Mouse (Mus musculus): ENCODE data around the gene Zfp810. TPM values are rescaled to one million over a fixed set of nuclear protein-coding genes. Genes with fewer than 3 reads are reported as not detected.

Gene Zfp810
- polyA plus RNA-seq (2012; rRNA removed), result 36.4 and 37.1 TPM in 2 replicates

DNA sequence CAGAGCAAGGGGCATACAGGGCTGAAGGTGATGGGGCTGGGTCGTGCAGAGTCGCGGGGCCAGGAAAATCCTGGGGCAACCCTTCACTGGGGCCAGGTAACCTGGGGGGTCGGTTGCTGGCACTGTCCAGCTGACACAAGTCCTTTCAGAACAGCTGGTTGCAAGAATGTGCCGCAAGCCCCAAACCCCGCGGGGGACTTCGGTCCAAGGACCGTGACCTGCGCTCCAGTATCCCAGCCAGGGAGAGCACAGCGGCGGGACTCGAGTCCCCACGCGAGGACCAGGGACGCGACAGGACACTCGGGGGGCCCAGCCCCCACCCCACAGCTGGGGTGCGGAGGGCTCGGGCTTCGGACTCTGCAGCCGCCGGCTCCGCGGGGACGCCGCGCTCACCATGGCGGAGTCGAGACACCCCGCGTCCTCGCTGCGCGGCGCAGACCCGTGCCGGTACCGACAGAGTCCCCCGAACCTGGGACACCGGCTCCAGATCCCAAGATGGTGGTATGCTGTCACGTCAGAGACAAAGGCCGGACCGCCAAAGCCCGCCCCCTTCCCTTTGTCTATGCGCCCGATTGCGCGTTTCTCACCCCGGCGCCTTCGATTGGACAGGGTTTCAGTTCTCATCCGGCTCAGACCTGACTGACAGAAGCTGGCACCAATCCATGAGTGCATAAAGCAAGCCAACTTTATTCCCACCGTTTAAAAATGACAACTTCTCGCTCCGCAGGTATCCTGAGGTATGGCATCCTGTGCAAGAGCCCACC, at the start of gene Zfp810:
Gene Zfp810, minus strand, starts transcription at position 493 of the 764 bp plus-strand sequence.
- peak; percentile 62 for TF ChIP-seq POLR2A (IDR thresholded peaks at IDR 0.05; ENCODE audit: borderline replicate concordance, extremely low read depth, insufficient read depth, insufficient read length, poor library complexity, severe bottlenecking)
- no peak for TF ChIP-seq CTCF (IDR thresholded peaks at IDR 0.05; ENCODE audit: borderline replicate concordance, extremely low read depth, insufficient read depth, insufficient read length)
- DNase-seq (ENCODE audit: low read depth), result peak; percentile 99

- DNase-seq (ENCODE audit: low read depth), result peak; percentile 78
- TF ChIP-seq CTCF (IDR thresholded peaks at IDR 0.05; ENCODE audit: borderline replicate concordance, extremely low read depth, insufficient read depth, insufficient read length), result no peak
- no peak for TF ChIP-seq POLR2A (IDR thresholded peaks at IDR 0.05; ENCODE audit: borderline replicate concordance, extremely low read depth, insufficient read depth, insufficient read length, poor library complexity, severe bottlenecking)
Observed at GRCm38 (mm10) chr9:22355919-22356318, 48.5 kb upstream of the Zfp810 start.

DNA sequence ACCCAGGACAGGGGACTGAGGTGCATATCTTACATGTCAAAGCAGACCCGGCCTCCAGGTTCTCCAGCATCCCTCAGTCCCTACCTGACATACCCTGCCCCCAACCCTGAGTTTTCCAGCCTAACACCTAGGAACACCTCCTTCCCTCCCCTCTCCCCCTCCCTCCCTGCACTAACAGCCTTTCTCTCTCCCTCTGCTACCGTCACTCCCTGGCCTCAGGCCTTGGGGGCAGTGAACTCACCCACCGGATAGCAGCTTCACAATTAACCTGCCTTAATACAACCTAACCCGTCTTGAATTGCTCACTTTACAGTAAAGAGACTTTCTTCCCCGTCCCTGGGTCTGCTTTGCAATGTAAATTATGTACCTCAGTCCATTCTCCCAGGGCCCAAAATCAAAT, 46.5 kb upstream of the Zfp810 start:
- TF ChIP-seq POLR2A (IDR thresholded peaks at IDR 0.05; ENCODE audit: borderline replicate concordance, extremely low read depth, insufficient read depth, insufficient read length, poor library complexity, severe bottlenecking), result no peak
- no peak for TF ChIP-seq CTCF (IDR thresholded peaks at IDR 0.05; ENCODE audit: borderline replicate concordance, extremely low read depth, insufficient read depth, insufficient read length)
- no peak for DNase-seq (ENCODE audit: low read depth)

GRCm38 (mm10) chr9:22353465-22353864, 46.0 kb upstream of the Zfp810 start:
- no peak for TF ChIP-seq POLR2A (IDR thresholded peaks at IDR 0.05; ENCODE audit: borderline replicate concordance, extremely low read depth, insufficient read depth, insufficient read length, poor library complexity, severe bottlenecking)
- TF ChIP-seq CTCF (IDR thresholded peaks at IDR 0.05; ENCODE audit: borderline replicate concordance, extremely low read depth, insufficient read depth, insufficient read length), result no peak
- no peak for DNase-seq (ENCODE audit: low read depth)

DNA sequence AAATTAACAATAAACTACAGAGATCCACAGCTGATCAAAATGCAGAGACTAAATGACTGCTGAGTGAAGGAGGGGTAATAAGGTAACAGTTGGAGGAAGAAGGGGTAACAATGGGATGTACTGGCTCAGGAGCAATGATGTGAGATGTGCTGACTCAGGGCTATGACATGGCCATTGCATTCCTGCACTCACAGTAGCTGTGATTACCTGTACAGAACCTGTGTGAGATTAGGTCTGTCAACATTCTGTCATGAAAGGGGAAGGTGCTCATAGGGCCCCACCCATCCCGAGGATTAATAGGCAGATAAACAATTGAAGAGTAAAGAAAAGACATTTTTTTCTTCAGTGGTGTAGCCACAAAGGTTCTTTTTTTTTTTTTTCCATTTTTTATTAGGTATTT, 32.9 kb upstream of the Zfp810 start:
- TF ChIP-seq POLR2A (IDR thresholded peaks at IDR 0.05; ENCODE audit: borderline replicate concordance, extremely low read depth, insufficient read depth, insufficient read length, poor library complexity, severe bottlenecking) (no peak), CTCF (IDR thresholded peaks at IDR 0.05; ENCODE audit: borderline replicate concordance, extremely low read depth, insufficient read depth, insufficient read length) (no peak)
- DNase-seq (ENCODE audit: low read depth), result no peak

DNA sequence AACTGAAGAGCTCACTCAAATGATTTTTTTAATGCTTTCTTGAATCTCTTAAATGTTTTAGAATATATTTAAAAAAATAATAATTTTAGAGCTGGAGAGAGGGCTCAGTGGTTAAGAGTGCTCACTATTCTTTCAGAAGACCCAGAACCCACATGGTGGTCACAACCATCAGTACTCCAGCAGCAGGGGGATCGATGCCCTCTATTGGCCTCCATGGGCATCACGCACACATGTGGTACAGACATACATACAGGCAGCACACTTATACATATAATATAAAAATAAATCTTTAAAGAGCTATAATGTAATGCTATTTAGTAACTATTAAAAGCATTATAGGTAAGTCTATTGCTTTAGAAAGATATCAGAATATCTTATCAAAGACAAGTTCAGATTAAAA, 29.8 kb upstream of the Zfp810 start:
- TF ChIP-seq CTCF (IDR thresholded peaks at IDR 0.05; ENCODE audit: borderline replicate concordance, extremely low read depth, insufficient read depth, insufficient read length), result no peak
- no peak for TF ChIP-seq POLR2A (IDR thresholded peaks at IDR 0.05; ENCODE audit: borderline replicate concordance, extremely low read depth, insufficient read depth, insufficient read length, poor library complexity, severe bottlenecking)

GRCm38 (mm10) chr9:22327475-22328387, 20.3 kb upstream of the Zfp810 start:
- peak; percentile 93 for TF ChIP-seq CTCF (IDR thresholded peaks at IDR 0.05; ENCODE audit: borderline replicate concordance, extremely low read depth, insufficient read depth, insufficient read length)
- TF ChIP-seq POLR2A (IDR thresholded peaks at IDR 0.05; ENCODE audit: borderline replicate concordance, extremely low read depth, insufficient read depth, insufficient read length, poor library complexity, severe bottlenecking), result no peak
- DNase-seq (ENCODE audit: low read depth), result peak; percentile 92

More for the DNA sequence above, 29.8 kb upstream of the Zfp810 start:
- no peak for DNase-seq (ENCODE audit: low read depth)

GRCm38 (mm10) chr9:22327099-22327474, 19.6 kb upstream of the Zfp810 start:
- no peak for DNase-seq (ENCODE audit: low read depth)
- no peak for TF ChIP-seq CTCF (IDR thresholded peaks at IDR 0.05; ENCODE audit: borderline replicate concordance, extremely low read depth, insufficient read depth, insufficient read length)
- no peak for TF ChIP-seq POLR2A (IDR thresholded peaks at IDR 0.05; ENCODE audit: borderline replicate concordance, extremely low read depth, insufficient read depth, insufficient read length, poor library complexity, severe bottlenecking)

GRCm38 (mm10) chr9:22324579-22324978, 17.1 kb upstream of the Zfp810 start:
- no peak for DNase-seq (ENCODE audit: low read depth)
- TF ChIP-seq POLR2A (IDR thresholded peaks at IDR 0.05; ENCODE audit: borderline replicate concordance, extremely low read depth, insufficient read depth, insufficient read length, poor library complexity, severe bottlenecking), result no peak
- TF ChIP-seq CTCF (IDR thresholded peaks at IDR 0.05; ENCODE audit: borderline replicate concordance, extremely low read depth, insufficient read depth, insufficient read length), result no peak

DNA sequence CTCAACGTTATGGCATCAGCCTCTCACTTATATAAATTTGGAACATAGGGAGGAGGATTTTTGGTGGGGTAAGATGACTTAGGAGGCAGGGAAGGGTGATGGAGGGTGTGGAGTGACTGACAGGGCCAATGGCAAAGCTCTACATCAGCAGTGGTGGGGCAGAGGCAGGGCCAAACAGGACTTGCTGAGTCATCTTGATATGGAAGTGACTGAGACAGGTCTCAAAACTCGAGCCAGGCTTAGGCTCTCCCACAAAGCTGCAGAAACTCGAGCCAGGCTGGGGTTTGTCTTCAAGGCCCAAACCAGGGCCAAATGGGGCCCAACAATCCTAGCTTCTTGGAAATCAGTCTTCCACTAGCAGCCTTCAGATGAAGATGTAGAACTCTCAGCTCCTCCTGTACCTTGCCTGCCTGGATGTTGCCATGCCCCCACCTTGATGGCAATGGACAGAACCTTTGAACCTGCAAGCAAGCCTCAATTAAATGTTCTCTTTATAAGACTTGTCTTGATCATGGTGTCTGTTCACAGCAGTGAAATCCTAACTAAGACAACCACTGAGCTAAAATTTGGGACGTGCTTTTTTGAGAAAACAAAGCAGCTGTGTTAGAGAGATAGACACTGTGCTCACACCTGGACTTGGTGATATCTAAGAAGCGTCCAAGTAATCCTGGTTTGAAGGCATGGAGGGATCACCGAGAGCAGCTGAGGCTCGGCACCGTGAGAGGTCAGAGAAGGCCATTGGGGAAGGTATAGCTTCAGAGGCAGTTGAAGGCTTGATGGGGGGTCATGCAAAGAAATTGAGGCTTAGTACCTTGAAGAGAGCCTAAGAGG, 15.1 kb upstream of the Zfp810 start:
- no peak for TF ChIP-seq POLR2A (IDR thresholded peaks at IDR 0.05; ENCODE audit: borderline replicate concordance, extremely low read depth, insufficient read depth, insufficient read length, poor library complexity, severe bottlenecking)
- no peak for TF ChIP-seq CTCF (IDR thresholded peaks at IDR 0.05; ENCODE audit: borderline replicate concordance, extremely low read depth, insufficient read depth, insufficient read length)
- no peak for DNase-seq (ENCODE audit: low read depth)

All from brain, embryonic 14.5 days (tissue).